Mouse (Mus musculus): ENCODE measurements around the gene Elp1. TPM values are rescaled to one million over a fixed set of nuclear protein-coding genes. Genes with fewer than 3 reads are reported as not detected.

The Elp1 gene
- polyA plus RNA-seq, 1 experiment from 2014 or later = 9.7 TPM

DNA sequence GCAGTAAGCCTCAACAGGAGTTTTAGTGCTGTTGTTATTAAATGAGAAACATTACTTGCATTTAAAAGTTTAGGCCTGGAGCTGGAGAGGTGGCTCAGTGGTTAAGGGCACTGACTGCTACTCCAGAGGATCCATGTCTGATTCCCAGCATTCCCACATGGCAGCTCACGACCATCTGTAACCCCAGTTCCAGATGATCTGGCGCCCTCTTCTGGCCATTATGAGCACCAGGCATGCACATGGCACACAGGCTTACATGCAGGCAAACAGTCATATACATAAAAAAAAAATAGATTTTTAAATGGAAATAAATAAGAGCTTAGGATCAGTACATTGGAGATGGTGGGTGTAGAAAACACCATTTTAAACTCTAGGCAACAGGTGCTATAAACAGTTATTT is 41.8 kb upstream of the Elp1 start:
- 0 out of 2 replicates have a peak, but pooled peaks have one; percentile 34 for TF ChIP-seq CTCF (IDR thresholded peaks at IDR 0.05; ENCODE audit: low read depth)
- Histone ChIP-seq H3K4me1 (replicated peaks; ENCODE audit: control insufficient read depth, insufficient read depth, low read length) (no peaks in the 10 kb centered on the region), H3K27me3 (replicated peaks; ENCODE audit: control insufficient read depth, insufficient read depth, low read length) (no peaks in the 10 kb centered on the region), H3K27ac (ENCODE audit: low read depth, low read length) (no peak overlapping the region), H3K4me3 (ENCODE audit: low read depth, low read length) (no peak overlapping the region), H3K9ac (ENCODE audit: low read depth, low read length) (no peak overlapping the region), H3K9me3 (ENCODE audit: control insufficient read depth) (no peaks in the 10 kb centered on the region), H3K4me2 (replicated peaks; ENCODE audit: low read depth) (no peak overlapping the region), H3K36me3 (ENCODE audit: control insufficient read depth, insufficient read depth) (peaks cover 5% of the 10 kb centered on the region; the same call in 1 of the 2 replicates)
- 94% methylated on average over 2 of the region's 2 CpGs for WGBS
- ATAC-seq = no peak

DNA sequence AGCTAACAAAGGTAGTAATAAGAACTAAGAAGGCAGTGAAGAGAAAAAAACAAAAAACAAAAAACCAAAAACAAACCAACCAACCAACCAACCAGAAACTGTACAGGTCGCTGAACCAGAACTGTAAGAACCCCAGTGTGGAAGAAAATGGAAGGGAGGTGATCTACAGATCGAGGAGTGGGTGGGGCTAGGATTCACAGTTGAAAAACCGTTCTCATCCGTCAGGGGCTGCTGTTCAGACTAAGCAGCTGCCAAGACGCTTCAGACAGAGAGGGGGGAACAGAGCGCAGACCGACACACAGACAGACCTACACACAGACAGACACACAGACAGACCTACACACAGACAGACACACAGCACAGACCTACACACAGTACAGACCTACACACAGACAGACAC is 40.4 kb upstream of the Elp1 start:
- no peaks in the 10 kb centered on the region for H3K27me3 ChIP-seq (replicated peaks; ENCODE audit: control insufficient read depth, insufficient read depth, low read length)
- H3K9ac ChIP-seq (ENCODE audit: low read depth, low read length) = no peak overlapping the region
- no peak for ATAC-seq
- no peak overlapping the region for H3K4me3 ChIP-seq (ENCODE audit: low read depth, low read length)
- TF ChIP-seq CTCF (IDR thresholded peaks at IDR 0.05; ENCODE audit: low read depth) = no peak
- no peaks in the 10 kb centered on the region for H3K9me3 ChIP-seq (ENCODE audit: control insufficient read depth)
- no peak overlapping the region for H3K4me2 ChIP-seq (replicated peaks; ENCODE audit: low read depth)
- H3K27ac ChIP-seq (ENCODE audit: low read depth, low read length) = no peak overlapping the region
- H3K36me3 ChIP-seq (ENCODE audit: control insufficient read depth, insufficient read depth) = peaks cover 5% of the 10 kb centered on the region; the same call in 1 of the 2 replicates
- WGBS = 76% methylated on average over 7 of the region's 7 CpGs
- H3K4me1 ChIP-seq (replicated peaks; ENCODE audit: control insufficient read depth, insufficient read depth, low read length) = no peaks in the 10 kb centered on the region

DNA sequence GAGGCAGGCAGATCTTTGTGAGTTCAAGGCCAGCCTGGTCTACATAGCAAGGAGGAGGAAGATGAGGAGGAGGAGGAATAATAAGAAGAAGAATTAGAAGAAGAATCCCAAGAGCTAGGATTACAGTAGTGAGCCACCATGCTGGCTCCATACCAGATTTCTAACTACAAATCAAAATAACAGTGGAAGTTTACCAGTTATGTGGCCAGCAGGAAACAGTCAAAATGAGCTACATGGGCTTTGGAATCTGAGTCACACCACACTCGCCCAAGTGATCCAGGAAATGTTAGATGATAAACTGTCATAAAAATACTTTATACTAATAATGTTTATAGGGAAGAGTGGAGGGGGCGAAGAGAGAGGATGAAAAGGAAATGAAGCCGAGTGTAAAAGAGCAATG is 38.2 kb upstream of the Elp1 start:
- Histone ChIP-seq H3K27ac (ENCODE audit: low read depth, low read length) (no peak overlapping the region), H3K4me1 (replicated peaks; ENCODE audit: control insufficient read depth, insufficient read depth, low read length) (no peaks in the 10 kb centered on the region), H3K27me3 (replicated peaks; ENCODE audit: control insufficient read depth, insufficient read depth, low read length) (no peaks in the 10 kb centered on the region), H3K4me3 (ENCODE audit: low read depth, low read length) (no peak overlapping the region), H3K36me3 (ENCODE audit: control insufficient read depth, insufficient read depth) (peaks cover 5% of the 10 kb centered on the region), H3K4me2 (replicated peaks; ENCODE audit: low read depth) (no peak overlapping the region), H3K9me3 (ENCODE audit: control insufficient read depth) (no peaks in the 10 kb centered on the region), H3K9ac (ENCODE audit: low read depth, low read length) (no peak overlapping the region)
- no peak for TF ChIP-seq CTCF (IDR thresholded peaks at IDR 0.05; ENCODE audit: low read depth)
- WGBS = 24% methylated on average over 3 of the region's 3 CpGs
- peak; percentile 31; the same call in 1 of the 2 replicates for ATAC-seq

- Histone ChIP-seq H3K9me3 (ENCODE audit: control insufficient read depth) (no peaks in the 10 kb centered on the region), H3K4me2 (replicated peaks; ENCODE audit: low read depth) (no peak overlapping the region), H3K9ac (ENCODE audit: low read depth, low read length) (no peak overlapping the region), H3K27me3 (replicated peaks; ENCODE audit: control insufficient read depth, insufficient read depth, low read length) (no peaks in the 10 kb centered on the region), H3K27ac (ENCODE audit: low read depth, low read length) (no peak overlapping the region), H3K36me3 (ENCODE audit: control insufficient read depth, insufficient read depth) (peaks cover 5% of the 10 kb centered on the region; the same call in 1 of the 2 replicates), H3K4me3 (ENCODE audit: low read depth, low read length) (no peak overlapping the region), H3K4me1 (replicated peaks; ENCODE audit: control insufficient read depth, insufficient read depth, low read length) (no peaks in the 10 kb centered on the region)
- ATAC-seq = no peak
- no peak for TF ChIP-seq CTCF (IDR thresholded peaks at IDR 0.05; ENCODE audit: low read depth)
- WGBS = 80% methylated on average over 6 of the region's 6 CpGs
Measured at GRCm38 (mm10) chr4:56837661-56838060, 35.5 kb upstream of the Elp1 start.

DNA sequence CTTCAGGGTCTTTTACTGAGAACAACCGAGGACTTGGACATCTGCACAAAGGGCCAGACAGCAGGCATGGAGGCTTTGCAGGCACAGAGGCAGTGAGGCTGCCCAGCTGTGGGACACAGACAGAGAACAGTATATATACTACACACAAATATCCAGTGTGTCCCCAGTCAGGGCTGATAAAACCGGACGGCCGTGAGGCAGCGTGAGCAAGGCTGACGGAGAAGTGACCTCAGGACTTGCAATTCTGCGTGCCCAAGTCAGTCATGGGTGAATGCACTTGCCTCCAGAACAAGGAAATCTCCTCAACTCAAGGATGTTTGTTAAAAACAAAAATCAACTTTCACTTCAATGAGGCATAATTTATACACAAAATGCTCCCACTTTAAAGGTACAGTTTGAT is 29.9 kb upstream of the Elp1 start:
- Histone ChIP-seq H3K27me3 (replicated peaks; ENCODE audit: control insufficient read depth, insufficient read depth, low read length) (no peaks in the 10 kb centered on the region), H3K9ac (ENCODE audit: low read depth, low read length) (no peak overlapping the region), H3K4me1 (replicated peaks; ENCODE audit: control insufficient read depth, insufficient read depth, low read length) (no peaks in the 10 kb centered on the region), H3K36me3 (ENCODE audit: control insufficient read depth, insufficient read depth) (peaks cover 17% of the 10 kb centered on the region), H3K4me2 (replicated peaks; ENCODE audit: low read depth) (no peak overlapping the region), H3K27ac (ENCODE audit: low read depth, low read length) (no peak overlapping the region), H3K4me3 (ENCODE audit: low read depth, low read length) (no peak overlapping the region), H3K9me3 (ENCODE audit: control insufficient read depth) (no peaks in the 10 kb centered on the region)
- no peak for TF ChIP-seq CTCF (IDR thresholded peaks at IDR 0.05; ENCODE audit: low read depth)
- ATAC-seq = no peak
- 83% methylated on average over 7 of the region's 7 CpGs for WGBS

- ATAC-seq = no peak
- H3K4me3 ChIP-seq (ENCODE audit: low read depth, low read length) = no peak overlapping the region
- no peaks in the 10 kb centered on the region for H3K4me1 ChIP-seq (replicated peaks; ENCODE audit: control insufficient read depth, insufficient read depth, low read length)
- no peak overlapping the region for H3K27ac ChIP-seq (ENCODE audit: low read depth, low read length)
- TF ChIP-seq CTCF (IDR thresholded peaks at IDR 0.05; ENCODE audit: low read depth) = no peak
- H3K9ac ChIP-seq (ENCODE audit: low read depth, low read length) = no peak overlapping the region
- peaks cover 17% of the 10 kb centered on the region for H3K36me3 ChIP-seq (ENCODE audit: control insufficient read depth, insufficient read depth)
- no peaks in the 10 kb centered on the region for H3K9me3 ChIP-seq (ENCODE audit: control insufficient read depth)
- H3K27me3 ChIP-seq (replicated peaks; ENCODE audit: control insufficient read depth, insufficient read depth, low read length) = no peaks in the 10 kb centered on the region
- 70% methylated on average over 13 of the region's 13 CpGs for WGBS
- no peak overlapping the region for H3K4me2 ChIP-seq (replicated peaks; ENCODE audit: low read depth)
Measured at GRCm38 (mm10) chr4:56831013-56831609, 29.0 kb upstream of the Elp1 start.
